Mouse (Mus musculus): ENCODE data around the gene Fam89b. TPM values are rescaled to one million over a fixed set of nuclear protein-coding genes. Genes with fewer than 3 reads are reported as not detected.

Gene Fam89b
- polyA plus RNA-seq, 1 experiment from 2014 or later, result 92.7 TPM

DNA sequence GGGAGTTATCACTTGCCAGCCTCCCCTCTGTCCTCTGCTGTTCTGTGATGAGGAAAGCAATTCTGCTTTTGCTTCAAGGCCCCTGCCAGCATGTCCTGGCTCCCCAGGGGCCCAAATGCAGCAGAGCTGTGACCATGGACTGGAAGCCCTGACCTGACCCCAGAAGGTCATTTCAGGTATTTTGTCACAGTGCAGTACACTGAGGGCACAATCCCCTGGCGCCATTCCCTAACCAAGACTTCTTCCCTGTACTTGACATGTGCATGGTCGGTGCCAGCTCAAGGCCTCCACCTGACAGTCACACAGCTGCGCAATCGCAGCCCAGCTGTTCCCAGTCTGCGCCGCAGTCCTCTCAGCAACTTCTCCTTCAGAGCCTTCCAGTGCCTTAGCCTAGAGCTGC, 33.7 kb upstream of the Fam89b start:
- Histone ChIP-seq H3K27me3 (ENCODE audit: insufficient read depth, low read length) (no peaks in the 10 kb centered on the region), H3K4me1 (replicated peaks; ENCODE audit: insufficient read depth, low read length) (no peaks in the 10 kb centered on the region), H3K27ac (no peak overlapping the region), H3K36me3 (ENCODE audit: insufficient read depth, low read length) (peaks cover 88% of the 10 kb centered on the region), H3K4me3 (replicated peaks; ENCODE audit: low read depth, low read length) (no peak overlapping the region), H3K4me2 (ENCODE audit: low read length) (no peak overlapping the region), H3K9me3 (replicated peaks; ENCODE audit: low read length) (no peaks in the 10 kb centered on the region), H3K9ac (ENCODE audit: low read depth, low read length) (no peak overlapping the region)
- 92% methylated on average over 6 of the region's 6 CpGs for WGBS
- no peak for DNase-seq (ENCODE audit: low spot score)
- no peak for ATAC-seq (replicated peaks; ENCODE audit: low FRiP score, low read depth)
- TF ChIP-seq CTCF (IDR thresholded peaks at IDR 0.05; ENCODE audit: low read depth), result no peak

GRCm38 (mm10) chr19:5758878-5759403, 29.5 kb upstream of the Fam89b start:
- DNase-seq (ENCODE audit: low spot score) (no peak), ATAC-seq (replicated peaks; ENCODE audit: low FRiP score, low read depth) (no peak)
- no peak overlapping the region for H3K27ac ChIP-seq
- WGBS, result 91% methylated on average over 14 of the region's 14 CpGs
- H3K4me1 ChIP-seq (replicated peaks; ENCODE audit: insufficient read depth, low read length), result peaks cover 8% of the 10 kb centered on the region; the same call in 1 of the 2 replicates
- no peak overlapping the region for H3K4me2 ChIP-seq (ENCODE audit: low read length)
- H3K9ac ChIP-seq (ENCODE audit: low read depth, low read length), result no peak overlapping the region
- no peak overlapping the region for H3K4me3 ChIP-seq (replicated peaks; ENCODE audit: low read depth, low read length)
- no peaks in the 10 kb centered on the region for H3K27me3 ChIP-seq (ENCODE audit: insufficient read depth, low read length)
- H3K36me3 ChIP-seq (ENCODE audit: insufficient read depth, low read length), result peaks cover 62% of the 10 kb centered on the region
- H3K9me3 ChIP-seq (replicated peaks; ENCODE audit: low read length), result no peaks in the 10 kb centered on the region
- TF ChIP-seq CTCF (IDR thresholded peaks at IDR 0.05; ENCODE audit: low read depth), result no peak

DNA sequence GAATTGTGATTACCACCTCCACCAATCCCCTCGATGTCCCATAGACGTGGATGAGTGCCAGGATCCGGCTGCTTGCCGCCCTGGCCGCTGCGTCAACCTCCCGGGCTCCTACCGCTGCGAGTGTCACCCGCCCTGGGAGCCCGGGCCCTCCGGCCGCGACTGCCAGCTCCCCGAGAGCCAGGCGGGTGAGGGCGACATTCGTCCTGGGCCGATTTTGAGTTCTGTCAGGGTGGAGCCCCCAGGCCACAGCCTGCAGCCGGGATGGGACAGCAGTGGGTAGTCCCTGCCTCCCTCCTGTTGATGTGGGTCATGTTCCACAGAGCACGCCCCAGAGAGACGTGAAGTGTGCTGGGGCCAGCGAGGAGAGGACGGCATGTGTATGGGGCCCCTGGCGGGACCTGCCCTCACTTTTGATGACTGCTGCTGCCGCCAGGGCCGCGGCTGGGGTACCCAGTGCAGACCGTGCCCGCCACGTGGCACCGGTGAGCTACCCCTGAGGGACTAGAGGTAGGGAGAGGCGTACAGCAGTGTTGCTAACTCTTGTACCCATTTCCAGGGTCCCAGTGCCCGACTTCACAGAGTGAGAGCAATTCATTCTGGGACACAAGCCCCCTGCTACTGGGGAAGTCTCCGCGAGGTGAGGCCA, 27.7 kb upstream of the Fam89b start:
- 0 out of 2 replicates have a peak overlapping the region, but pooled peaks have one; percentile 4 for H3K4me3 ChIP-seq (replicated peaks; ENCODE audit: low read depth, low read length)
- H3K27ac ChIP-seq, result no peak overlapping the region
- H3K4me1 ChIP-seq (replicated peaks; ENCODE audit: insufficient read depth, low read length), result peaks cover 8% of the 10 kb centered on the region; the same call in 1 of the 2 replicates
- H3K4me2 ChIP-seq (ENCODE audit: low read length), result peak overlapping the region; percentile 43
- peaks cover 48% of the 10 kb centered on the region for H3K36me3 ChIP-seq (ENCODE audit: insufficient read depth, low read length)
- H3K27me3 ChIP-seq (ENCODE audit: insufficient read depth, low read length), result no peaks in the 10 kb centered on the region; the same call in 1 of the 2 replicates
- no peaks in the 10 kb centered on the region for H3K9me3 ChIP-seq (replicated peaks; ENCODE audit: low read length)
- 29% methylated on average over 36 of the region's 36 CpGs for WGBS
- ATAC-seq (replicated peaks; ENCODE audit: low FRiP score, low read depth) (no peak), DNase-seq (ENCODE audit: low spot score) (no peak)
- TF ChIP-seq CTCF (IDR thresholded peaks at IDR 0.05; ENCODE audit: low read depth), result no peak
- H3K9ac ChIP-seq (ENCODE audit: low read depth, low read length), result 0 out of 2 replicates have a peak overlapping the region, but pooled peaks have one; percentile 23

DNA sequence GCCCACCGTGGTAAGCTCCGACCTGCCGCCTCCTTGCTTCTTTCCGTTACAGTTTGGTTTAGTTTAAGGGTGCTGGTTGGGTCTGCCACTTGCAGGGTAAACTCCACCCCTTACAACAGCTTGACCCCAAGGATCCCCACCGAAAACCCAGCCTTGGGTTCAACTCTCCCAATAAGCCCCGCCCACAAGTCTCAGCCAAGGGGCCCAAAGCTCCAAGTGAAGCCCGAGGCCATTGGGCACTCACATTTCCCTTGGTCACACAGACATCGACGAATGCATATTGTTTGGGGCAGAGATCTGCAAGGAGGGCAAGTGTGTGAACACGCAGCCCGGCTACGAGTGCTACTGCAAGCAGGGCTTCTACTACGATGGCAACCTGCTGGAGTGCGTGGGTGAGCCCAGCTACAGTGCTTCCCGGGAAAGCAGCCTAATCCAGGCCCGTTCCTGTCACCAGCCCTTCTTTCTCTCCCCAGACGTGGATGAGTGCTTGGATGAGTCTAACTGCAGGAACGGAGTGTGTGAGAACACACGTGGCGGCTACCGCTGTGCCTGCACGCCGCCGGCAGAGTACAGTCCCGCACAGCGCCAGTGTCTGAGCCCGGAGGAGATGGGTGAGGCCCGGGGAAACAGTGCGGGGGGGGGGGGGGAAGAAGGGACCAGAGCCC, 27.0 kb upstream of the Fam89b start:
- Histone ChIP-seq H3K9ac (ENCODE audit: low read depth, low read length) (no peak overlapping the region), H3K4me3 (replicated peaks; ENCODE audit: low read depth, low read length) (no peak overlapping the region), H3K4me2 (ENCODE audit: low read length) (peak overlapping the region; percentile 43), H3K27me3 (ENCODE audit: insufficient read depth, low read length) (no peaks in the 10 kb centered on the region; the same call in 1 of the 2 replicates), H3K9me3 (replicated peaks; ENCODE audit: low read length) (no peaks in the 10 kb centered on the region), H3K27ac (no peak overlapping the region), H3K36me3 (ENCODE audit: insufficient read depth, low read length) (peaks cover 42% of the 10 kb centered on the region), H3K4me1 (replicated peaks; ENCODE audit: insufficient read depth, low read length) (peaks cover 8% of the 10 kb centered on the region; the same call in 1 of the 2 replicates)
- DNase-seq (ENCODE audit: low spot score) (peak; percentile 43), ATAC-seq (replicated peaks; ENCODE audit: low FRiP score, low read depth) (no peak)
- 23% methylated on average over 27 of the region's 29 CpGs for WGBS
- TF ChIP-seq CTCF (IDR thresholded peaks at IDR 0.05; ENCODE audit: low read depth), result no peak

GRCm38 (mm10) chr19:5751742-5752141, 22.3 kb upstream of the Fam89b start:
- Histone ChIP-seq H3K27ac (no peak overlapping the region), H3K36me3 (ENCODE audit: insufficient read depth, low read length) (0 out of 2 replicates have a peak, but pooled peaks cover 2% of the 10 kb centered on the region), H3K27me3 (ENCODE audit: insufficient read depth, low read length) (peaks cover 7% of the 10 kb centered on the region), H3K4me1 (replicated peaks; ENCODE audit: insufficient read depth, low read length) (peaks cover 6% of the 10 kb centered on the region; the same call in 1 of the 2 replicates), H3K9ac (ENCODE audit: low read depth, low read length) (no peak overlapping the region), H3K4me3 (replicated peaks; ENCODE audit: low read depth, low read length) (no peak overlapping the region), H3K9me3 (replicated peaks; ENCODE audit: low read length) (no peaks in the 10 kb centered on the region), H3K4me2 (ENCODE audit: low read length) (peak overlapping the region; percentile 18; the same call in 1 of the 2 replicates)
- 14% methylated on average over 20 of the region's 20 CpGs for WGBS
- DNase-seq (ENCODE audit: low spot score), result peak; percentile 57
- no peak for TF ChIP-seq CTCF (IDR thresholded peaks at IDR 0.05; ENCODE audit: low read depth)
- ATAC-seq (replicated peaks; ENCODE audit: low FRiP score, low read depth), result 0 out of 2 replicates have a peak, but pooled peaks have one; percentile 34

GRCm38 (mm10) chr19:5750951-5751350, 21.5 kb upstream of the Fam89b start:
- no peak for ATAC-seq (replicated peaks; ENCODE audit: low FRiP score, low read depth)
- Histone ChIP-seq H3K27me3 (ENCODE audit: insufficient read depth, low read length) (peaks cover 7% of the 10 kb centered on the region), H3K4me2 (ENCODE audit: low read length) (no peak overlapping the region), H3K36me3 (ENCODE audit: insufficient read depth, low read length) (0 out of 2 replicates have a peak, but pooled peaks cover 2% of the 10 kb centered on the region), H3K9ac (ENCODE audit: low read depth, low read length) (no peak overlapping the region), H3K9me3 (replicated peaks; ENCODE audit: low read length) (no peaks in the 10 kb centered on the region), H3K4me3 (replicated peaks; ENCODE audit: low read depth, low read length) (no peak overlapping the region), H3K4me1 (replicated peaks; ENCODE audit: insufficient read depth, low read length) (peaks cover 5% of the 10 kb centered on the region), H3K27ac (no peak overlapping the region)
- WGBS, result 21% methylated on average over 22 of the region's 22 CpGs
- DNase-seq (ENCODE audit: low spot score), result no peak
- no peak for TF ChIP-seq CTCF (IDR thresholded peaks at IDR 0.05; ENCODE audit: low read depth)

Measured in kidney, postnatal 0 days (tissue).